Mouse (Mus musculus) kidney, adult 2 months (tissue): Measurements from ENCODE around the gene Tax1bp1.

Experiments used
- CTCF ChIP-seq: fragments of 200-500 bp; conservative IDR thresholded peaks from 2 replicates; pipeline ENCODE4 v1.5.1; 2011; ENCODE audit warnings: low read depth, mild to moderate bottlenecking, control low read depth, low read length, moderate library complexity, mixed read lengths; ENCODE audit not compliant: insufficient read depth, insufficient read length
- POLR2A ChIP-seq: fragments of 200-500 bp; IDR thresholded peaks from one replicate; pipeline ENCODE4 v1.6.1; 2011; ENCODE audit warnings: low read depth, low read length, control low read depth

GRCm38 (mm10) chr6:52705280-52705679 is 8.2 kb upstream of the Tax1bp1 start:
- TF ChIP-seq POLR2A: no peak
- TF ChIP-seq CTCF: no peak
